Mouse (Mus musculus) heart, adult 2 months (tissue): ENCODE data around the gene Usp25. TPM values are rescaled to one million over a fixed set of nuclear protein-coding genes. Genes with fewer than 3 reads are reported as not detected.

ENCODE experiments used
- DNase-seq, 2 experiments: peaks; one replicate each; pipeline ENCODE4 v3.0.0; 2021
- H3K27ac ChIP-seq: fragments of 200-600 bp; 2 replicates; pipeline ENCODE4 v1.8.1; 2022
- H3K27me3 ChIP-seq: fragments of 200-500 bp; 2 replicates; pipeline ENCODE4 v1.6.1; 2012; ENCODE audit warnings: mild to moderate bottlenecking, low read length, inconsistent platforms, mixed read lengths; ENCODE audit not compliant: control insufficient read depth, insufficient read depth
- H3K36me3 ChIP-seq: fragments of 200-500 bp; 2 replicates; pipeline ENCODE4 v1.6.1; 2012; ENCODE audit warnings: low read length, inconsistent platforms; ENCODE audit not compliant: control insufficient read depth, insufficient read depth
- H3K4me1 ChIP-seq: fragments of 200-500 bp; 2 replicates; pipeline ENCODE4 v1.6.1; 2011; ENCODE audit warnings: low read length; ENCODE audit not compliant: control insufficient read depth, insufficient read depth
- H3K4me3 ChIP-seq: fragments of 200-600 bp; 2 replicates; pipeline ENCODE4 v1.8.1; 2022
- H3K79me2 ChIP-seq: fragments of 200-500 bp; replicated peaks from 2 replicates; pipeline ENCODE4 v1.6.1; 2012; ENCODE audit warnings: mild to moderate bottlenecking, inconsistent platforms, low read length, moderate library complexity, mixed read lengths; ENCODE audit not compliant: control insufficient read depth, insufficient read depth
- H3K9ac ChIP-seq: fragments of 200-500 bp; 2 replicates; pipeline ENCODE4 v1.6.1; 2012; ENCODE audit warnings: low read depth, mild to moderate bottlenecking, control low read depth, inconsistent platforms, low read length, mixed read lengths
- CTCF ChIP-seq: fragments of 200-600 bp; IDR thresholded peaks from 2 replicates; pipeline ENCODE4 v1.8.1; 2022; ENCODE audit warnings: antibody characterized with exemption, mild to moderate bottlenecking, moderate library complexity
- EP300 ChIP-seq: fragments of 200-500 bp; IDR thresholded peaks from 2 replicates; pipeline ENCODE4 v1.6.1; 2011; ENCODE audit warnings: low read depth, low read length, control low read depth; ENCODE audit not compliant: insufficient read depth
- POLR2A ChIP-seq: fragments of 200-500 bp; IDR thresholded peaks from 2 replicates; pipeline ENCODE4 v1.6.1; 2011; ENCODE audit warnings: mild to moderate bottlenecking, low read depth, low read length, control low read depth; ENCODE audit not compliant: insufficient read depth
- WGBS: fragments of 180-500 bp; shearing (Covaris S2); methylation state at CpG from one replicate; pipeline ENCODE4 v1.1.7; 2018; 5-methylcytosine and 5-hydroxymethylcytosine counted together
- intact Hi-C: fragments of 180-260 bp; cut with DNase I; formaldehyde crosslinking; loops from one replicate; pipeline ENCODE4 v1.15.1; 2025
- polyA plus RNA-seq: library from polyadenylated mRNA; depleted of rRNA; stranded (reverse); fragments of >200 nt; gene quantifications from 2 replicates; pipeline ENCODE4 v1.2.3, GENCODE M21; 2012
- total RNA-seq, 2 experiments: library from RNA; stranded (reverse); gene quantifications; 2 replicates each; pipeline ENCODE4 v1.2.3; 2021

The Usp25 gene
- total and polyA plus RNA-seq, 3 experiments = 16.7 to 74.4 (median 71.4) TPM

GRCm38 (mm10) chr16:77133055-77133454 is 119.5 kb downstream of the Usp25 start:
- H3K4me3 ChIP-seq = no peak overlapping the region
- no peak for DNase-seq
- intact Hi-C loops = no loop called here
- WGBS = 77% methylated on average over 5 of the region's 5 CpGs
- no peaks in the 10 kb centered on the region for H3K36me3 ChIP-seq
- no peak overlapping the region for H3K9ac ChIP-seq
- no peak overlapping the region for H3K27ac ChIP-seq
- H3K79me2 ChIP-seq = no peaks in the 10 kb centered on the region
- H3K4me1 ChIP-seq = no peaks in the 10 kb centered on the region
- no peaks in the 10 kb centered on the region for H3K27me3 ChIP-seq
- TF ChIP-seq CTCF = no peak

DNA sequence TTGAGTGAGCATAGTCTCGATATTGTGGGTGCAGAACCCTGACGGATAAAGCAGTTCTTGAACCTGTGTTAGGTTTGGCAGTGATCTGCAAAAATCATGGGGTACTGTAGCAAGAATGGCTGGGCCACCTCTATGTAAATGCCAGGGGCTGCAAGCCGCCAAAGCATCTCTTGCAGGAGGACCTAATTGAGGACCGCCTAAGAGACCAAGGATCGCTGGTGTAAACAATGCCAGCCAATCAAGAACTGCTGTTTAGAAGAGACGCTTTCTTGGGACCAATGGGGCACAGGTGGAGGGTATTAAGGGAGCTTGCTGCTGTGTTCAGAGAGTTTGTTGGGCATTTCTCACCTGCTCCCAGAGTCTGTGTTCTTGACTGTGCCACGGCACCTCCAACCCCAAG is 127.1 kb downstream of the Usp25 start:
- intact Hi-C loops = no loop called here
- TF ChIP-seq POLR2A (no peak), CTCF (no peak), EP300 (no peak)
- no peak overlapping the region for H3K27ac ChIP-seq
- no peaks in the 10 kb centered on the region for H3K4me1 ChIP-seq
- no peaks in the 10 kb centered on the region for H3K79me2 ChIP-seq
- no peak overlapping the region for H3K9ac ChIP-seq
- H3K27me3 ChIP-seq = no peaks in the 10 kb centered on the region
- DNase-seq = no peak
- WGBS = 90% methylated on average over 7 of the region's 7 CpGs
- no peak overlapping the region for H3K4me3 ChIP-seq
- H3K36me3 ChIP-seq = no peaks in the 10 kb centered on the region

DNA sequence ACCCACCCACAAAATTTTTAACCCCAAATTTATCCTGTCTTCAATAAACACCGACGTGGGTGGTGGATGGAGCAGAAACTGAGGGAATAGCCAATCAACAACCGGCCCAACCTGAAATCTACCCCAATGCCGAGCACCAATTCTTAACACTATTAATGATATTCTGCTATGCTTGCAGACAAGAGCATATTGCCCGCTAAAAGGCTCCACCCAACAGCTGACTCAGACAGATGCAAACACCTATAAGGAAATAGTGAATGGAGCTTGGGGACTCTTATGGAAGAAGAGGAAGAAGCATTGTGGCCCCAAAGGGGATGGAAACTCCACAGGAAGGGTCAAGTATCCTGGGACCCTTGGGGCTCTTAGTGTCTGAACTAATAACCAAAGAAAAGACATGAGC is 133.3 kb downstream of the Usp25 start:
- no peaks in the 10 kb centered on the region for H3K79me2 ChIP-seq
- TF ChIP-seq CTCF (no peak), POLR2A (no peak), EP300 (no peak)
- no peaks in the 10 kb centered on the region for H3K4me1 ChIP-seq
- DNase-seq = no peak
- no peak overlapping the region for H3K27ac ChIP-seq
- H3K9ac ChIP-seq = no peak overlapping the region
- 92% methylated on average over 5 of the region's 5 CpGs for WGBS
- H3K36me3 ChIP-seq = no peaks in the 10 kb centered on the region
- intact Hi-C loops = no loop called here
- H3K27me3 ChIP-seq = no peaks in the 10 kb centered on the region
- no peak overlapping the region for H3K4me3 ChIP-seq

- H3K79me2 ChIP-seq = no peaks in the 10 kb centered on the region
These were observed 136.8 kb downstream of the Usp25 start for GRCm38 (mm10) chr16:77150338-77150737.

DNA sequence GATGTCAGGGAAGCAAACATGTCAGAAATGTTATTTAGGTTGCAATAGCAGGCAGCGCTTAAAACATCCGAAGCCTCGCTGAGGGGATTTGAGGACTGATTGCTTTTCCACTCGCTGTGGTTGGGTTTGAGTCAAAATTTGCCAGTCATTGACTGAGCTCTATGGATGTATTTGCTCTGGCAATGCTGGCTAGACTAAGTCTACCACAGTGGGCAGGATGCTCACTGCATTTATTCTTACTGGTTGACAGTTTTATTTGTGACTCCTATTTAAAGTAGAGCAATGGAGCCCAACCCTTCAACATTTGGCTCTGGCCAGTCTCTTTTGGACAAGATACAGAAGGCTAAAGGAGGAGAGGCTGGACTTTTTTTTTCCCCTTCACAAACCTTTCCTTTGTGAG is 137.4 kb downstream of the Usp25 start:
- WGBS = 86% methylated on average over 4 of the region's 4 CpGs
- DNase-seq = no peak
- no peak overlapping the region for H3K27ac ChIP-seq
- no peaks in the 10 kb centered on the region for H3K27me3 ChIP-seq
- TF ChIP-seq POLR2A = no peak
- TF ChIP-seq CTCF = no peak
- TF ChIP-seq EP300 = no peak
- H3K4me3 ChIP-seq = no peak overlapping the region
- no peaks in the 10 kb centered on the region for H3K79me2 ChIP-seq
- intact Hi-C loops = no loop called here
- H3K9ac ChIP-seq = no peak overlapping the region
- no peaks in the 10 kb centered on the region for H3K36me3 ChIP-seq
- H3K4me1 ChIP-seq = no peaks in the 10 kb centered on the region

More at GRCm38 (mm10) chr16:77150338-77150737, 136.8 kb downstream of the Usp25 start:
- H3K36me3 ChIP-seq = no peaks in the 10 kb centered on the region
- H3K4me3 ChIP-seq = no peak overlapping the region
- no peak for DNase-seq
- no peaks in the 10 kb centered on the region for H3K4me1 ChIP-seq
- intact Hi-C loops = no loop called here
- H3K27me3 ChIP-seq = no peaks in the 10 kb centered on the region
- H3K9ac ChIP-seq = no peak overlapping the region
- WGBS = 49% methylated on average over 8 of the region's 8 CpGs
- TF ChIP-seq EP300 = no peak
- no peak for TF ChIP-seq POLR2A
- TF ChIP-seq CTCF = no peak
- H3K27ac ChIP-seq = no peak overlapping the region

DNA sequence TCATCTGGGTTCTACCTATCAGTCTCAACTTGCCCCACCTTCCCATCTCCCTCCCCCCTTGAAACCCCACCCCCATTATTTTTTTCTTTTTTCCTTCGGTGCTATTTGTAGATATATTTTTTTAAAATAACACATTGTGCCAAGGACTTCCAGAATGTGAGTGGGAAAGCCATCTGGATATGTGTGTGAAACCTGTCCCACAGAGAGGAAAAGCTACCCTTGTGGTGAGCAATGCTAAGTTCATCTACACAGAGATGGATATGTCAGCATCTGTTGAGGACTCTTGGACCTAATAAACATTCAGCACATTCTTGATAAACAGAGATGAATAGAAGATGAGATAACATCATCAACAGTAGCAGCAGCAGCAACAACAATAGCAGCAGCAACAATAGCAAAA is 138.8 kb downstream of the Usp25 start:
- no peak for DNase-seq
- TF ChIP-seq POLR2A = no peak
- TF ChIP-seq EP300 = no peak
- no peak for TF ChIP-seq CTCF
- Histone ChIP-seq H3K36me3 (no peaks in the 10 kb centered on the region), H3K4me1 (no peaks in the 10 kb centered on the region), H3K4me3 (no peak overlapping the region), H3K79me2 (no peaks in the 10 kb centered on the region), H3K9ac (no peak overlapping the region), H3K27me3 (no peaks in the 10 kb centered on the region), H3K27ac (no peak overlapping the region)
- intact Hi-C loops = no loop called here
- WGBS = 46% methylated on average over 1 of the region's 1 CpGs

GRCm38 (mm10) chr16:77153216-77153715 is 139.8 kb downstream of the Usp25 start:
- intact Hi-C loops = no loop called here
- Histone ChIP-seq H3K27ac (no peak overlapping the region), H3K27me3 (no peaks in the 10 kb centered on the region), H3K79me2 (no peaks in the 10 kb centered on the region), H3K9ac (no peak overlapping the region), H3K36me3 (no peaks in the 10 kb centered on the region), H3K4me1 (no peaks in the 10 kb centered on the region), H3K4me3 (no peak overlapping the region)
- no peak for DNase-seq
- TF ChIP-seq EP300 (no peak), CTCF (no peak), POLR2A (no peak)
- WGBS = 51% methylated on average over 1 of the region's 1 CpGs
